ENCODE assay signal across 10 mouse cellular contexts in genomic region chr1:180703400-180703799, GRCm38 (mm10). TPM values are rescaled to one million over a fixed set of nuclear protein-coding genes. Genes with fewer than 3 reads are reported as not detected.
DNase-seq lines count a peak whose midpoint lies in the region; ATAC-seq lines count a peak whose summit lies in the region.
"Had no signal": no experiment of that assay in that cellular context is flagged by ENCODE, and none has a peak within 500 bp of the region (broad histone marks: within the 10 kb centered on the region; RNA-seq: fewer than 3 reads in every experiment).

No protein-coding gene starts in this region.

- no peaks in the 10 kb centered on the region for H3K4me1 ChIP-seq in heart, embryonic 11.5 days (ENCODE audit: control insufficient read depth, insufficient read depth, low read length)
- H3K4me1 ChIP-seq in lung, embryonic 15.5 days, result 0 out of 2 replicates have a peak, but pooled peaks cover 3% of the 10 kb centered on the region
- 0 out of 2 replicates have a peak, but pooled peaks cover 4% of the 10 kb centered on the region for H3K4me1 ChIP-seq in limb, embryonic 15.5 days
- H3K4me1 ChIP-seq in neural tube, embryonic 15.5 days, result no peaks in the 10 kb centered on the region

- peaks cover 6% of the 10 kb centered on the region for H3K27me3 ChIP-seq in heart, embryonic 11.5 days (ENCODE audit: control insufficient read depth, insufficient read depth, low read length)
- peaks cover 9% of the 10 kb centered on the region for H3K27me3 ChIP-seq in lung, embryonic 15.5 days
- peaks cover 7% of the 10 kb centered on the region for H3K27me3 ChIP-seq in limb, embryonic 15.5 days
- peaks cover 8% of the 10 kb centered on the region; the same call in 1 of the 2 replicates for H3K27me3 ChIP-seq in neural tube, embryonic 15.5 days (replicated peaks)

- no peak overlapping the region for H3K9ac ChIP-seq in heart, embryonic 11.5 days (ENCODE audit: low read depth, low read length)
- no peak overlapping the region; the same call in 1 of the 2 replicates for H3K9ac ChIP-seq in lung, embryonic 15.5 days
- no peak overlapping the region for H3K9ac ChIP-seq in limb, embryonic 15.5 days
- no peak overlapping the region for H3K9ac ChIP-seq in neural tube, embryonic 15.5 days (replicated peaks)
- H3K9ac ChIP-seq: liver, embryonic 13.5 days had no signal

- H3K4me3 ChIP-seq in heart, embryonic 11.5 days (ENCODE audit: low read depth, low read length), result no peak overlapping the region
- H3K4me3 ChIP-seq in lung, embryonic 15.5 days, result peak overlapping the region; percentile 24
- H3K4me3 ChIP-seq in limb, embryonic 15.5 days, result peak overlapping the region; percentile 17
- H3K4me3 ChIP-seq in neural tube, embryonic 15.5 days (replicated peaks), result no peak overlapping the region
- H3K4me3 ChIP-seq: liver, embryonic 13.5 days had no signal

- no peak for ATAC-seq in heart, embryonic 11.5 days (replicated peaks; ENCODE audit: insufficient number of reproducible peaks, low FRiP score, low TSS enrichment)
- ATAC-seq in lung, embryonic 15.5 days (ENCODE audit: borderline replicate concordance, extremely low read depth, low FRiP score, low TSS enrichment), result no peak
- ATAC-seq in limb, embryonic 15.5 days (ENCODE audit: insufficient number of reproducible peaks, low FRiP score, low TSS enrichment, low read depth), result 0 out of 2 replicates have a peak, but pooled peaks have one; percentile 55
- ATAC-seq in neural tube, embryonic 15.5 days (ENCODE audit: low FRiP score), result no peak

- H3K36me3 ChIP-seq in heart, embryonic 11.5 days (ENCODE audit: control insufficient read depth, insufficient read depth, low read length), result no peaks in the 10 kb centered on the region
- H3K36me3 ChIP-seq in lung, embryonic 15.5 days, result no peaks in the 10 kb centered on the region
- H3K36me3 ChIP-seq in limb, embryonic 15.5 days, result no peaks in the 10 kb centered on the region
- no peaks in the 10 kb centered on the region for H3K36me3 ChIP-seq in neural tube, embryonic 15.5 days
- H3K36me3 ChIP-seq: liver, embryonic 13.5 days had no signal

- no peak overlapping the region for H3K27ac ChIP-seq in heart, embryonic 11.5 days (ENCODE audit: low read depth, low read length)
- no peak overlapping the region for H3K27ac ChIP-seq in lung, embryonic 15.5 days
- H3K27ac ChIP-seq in limb, embryonic 15.5 days, result no peak overlapping the region
- no peak overlapping the region for H3K27ac ChIP-seq in neural tube, embryonic 15.5 days (replicated peaks)
- H3K27ac ChIP-seq: liver, embryonic 13.5 days had no signal

- WGBS in heart, embryonic 11.5 days (ENCODE audit: insufficient replicate concordance), result 28% methylated on average over 6 of the region's 6 CpGs
- WGBS in lung, embryonic 15.5 days, result 29% methylated on average over 6 of the region's 6 CpGs
- WGBS in limb, embryonic 15.5 days, result 32% methylated on average over 6 of the region's 6 CpGs
- 49% methylated on average over 6 of the region's 6 CpGs for WGBS in neural tube, embryonic 15.5 days

- no peaks in the 10 kb centered on the region for H3K9me3 ChIP-seq in heart, embryonic 11.5 days (replicated peaks; ENCODE audit: control insufficient read depth, low read length)
- no peaks in the 10 kb centered on the region for H3K9me3 ChIP-seq in lung, embryonic 15.5 days
- H3K9me3 ChIP-seq in limb, embryonic 15.5 days, result no peaks in the 10 kb centered on the region
- no peaks in the 10 kb centered on the region for H3K9me3 ChIP-seq in neural tube, embryonic 15.5 days (replicated peaks)
- H3K9me3 ChIP-seq: liver, embryonic 13.5 days had no signal

- H3K4me2 ChIP-seq in heart, embryonic 11.5 days, result peak overlapping the region; percentile 46
- H3K4me2 ChIP-seq in lung, embryonic 15.5 days, result peak overlapping the region; percentile 43
- H3K4me2 ChIP-seq in limb, embryonic 15.5 days, result peak overlapping the region; percentile 19
- H3K4me2 ChIP-seq in neural tube, embryonic 15.5 days, result no peak overlapping the region
- H3K4me2 ChIP-seq: liver, embryonic 13.5 days had no signal

- DNase-seq in heart, adult 11 months, result no peak
- no peak for DNase-seq in lung, postnatal 25 days (ENCODE audit: low spot score)
- DNase-seq in thymus, postnatal 36 days, result peak; percentile 29 to 37
- no peak for DNase-seq in layer of hippocampus, adult 9-10 months (ENCODE audit: low spot score)
- DNase-seq: liver, embryonic 13.5 days; spleen, adult 18-20 months had no signal

RNA-seq across cellular contexts. Expression of gene Mixl1, which starts 6.6 kb away (rescaled TPM):
- 0.34 and 0.42 TPM in 2 replicates for polyA plus RNA-seq in heart, embryonic 11.5 days (2014; fragmentation: Nextera tagmentation; extraction: Ambion mirVana)
- polyA plus RNA-seq in lung, embryonic 15.5 days (2015; fragmentation: Nextera tagmentation; extraction: Ambion mirVana), result 0.20 and 0.29 TPM in 2 replicates
- 0.17 and 0.22 TPM in 2 replicates for polyA plus RNA-seq in limb, embryonic 15.5 days (2015; fragmentation: Nextera tagmentation; extraction: Ambion mirVana)
- 0.08 TPM in 1 of 2 replicates, not detected in the other for polyA plus RNA-seq in neural tube, embryonic 15.5 days (2015; fragmentation: Nextera tagmentation; extraction: Ambion mirVana)

RNA-seq across cellular contexts. Expression of gene Acbd3, which starts 22.4 kb away (rescaled TPM):
- polyA plus RNA-seq in heart, embryonic 11.5 days (2014; fragmentation: Nextera tagmentation; extraction: Ambion mirVana), result 23.0 and 23.7 TPM in 2 replicates
- 22.1 and 22.6 TPM in 2 replicates for polyA plus RNA-seq in lung, embryonic 15.5 days (2015; fragmentation: Nextera tagmentation; extraction: Ambion mirVana)
- polyA plus RNA-seq in limb, embryonic 15.5 days (2015; fragmentation: Nextera tagmentation; extraction: Ambion mirVana), result 24.0 and 27.9 TPM in 2 replicates
- polyA plus RNA-seq in neural tube, embryonic 15.5 days (2015; fragmentation: Nextera tagmentation; extraction: Ambion mirVana), result 23.5 and 24.4 TPM in 2 replicates

Comparison
In these comparisons a context has a peak if more than half of its experiments do, and no peak if none do; other contexts are left out.
1. H3K4me3 ChIP-seq: peak in lung, embryonic 15.5 days (single experiment) and limb, embryonic 15.5 days (single experiment); none in heart, embryonic 11.5 days (single experiment) and neural tube, embryonic 15.5 days (single experiment).
2. DNase-seq: peak in thymus, postnatal 36 days (2 of 2); none in heart, adult 11 months (single experiment), lung, postnatal 25 days (single experiment) and layer of hippocampus, adult 9-10 months (single experiment).